In the genomic region with DNA sequence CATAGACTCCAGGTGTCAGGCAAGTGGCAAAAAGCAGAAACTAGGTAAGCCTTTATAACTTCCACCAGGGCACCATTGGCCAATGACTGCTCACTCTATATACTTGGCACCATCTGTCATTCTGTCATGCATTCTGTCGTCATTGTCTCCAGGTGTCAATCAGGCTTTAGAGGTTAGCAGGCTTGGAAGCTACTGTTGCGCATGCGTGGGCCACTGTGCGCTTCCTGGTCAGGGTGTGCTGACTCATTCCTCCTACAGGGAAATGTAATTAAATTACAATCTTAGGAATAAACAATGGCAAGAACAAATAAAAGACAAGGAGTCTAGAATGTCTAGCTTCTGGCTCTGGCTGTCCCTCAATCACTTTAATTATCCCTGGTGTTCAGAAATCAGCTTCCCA, we compare ENCODE assay signal across 20 mouse cellular contexts.
"Had no signal": no experiment of that assay in that cellular context is flagged by ENCODE, and none has a peak within 500 bp of the region (broad histone marks: within the 10 kb centered on the region; RNA-seq: fewer than 3 reads in every experiment).

No protein-coding gene starts in this region.

- H3K36me3 ChIP-seq: limb, embryonic 12.5 days; limb, embryonic 15.5 days; midbrain, embryonic 15.5 days; neural tube, embryonic 13.5 days; stomach, embryonic 15.5 days had no signal

- H3K9ac ChIP-seq: limb, embryonic 12.5 days; limb, embryonic 15.5 days; liver, embryonic 14.5 days; liver, postnatal 0 days; lung, embryonic 14.5 days; midbrain, embryonic 15.5 days; neural tube, embryonic 13.5 days; stomach, embryonic 15.5 days had no signal

- DNase-seq: kidney, adult 18-20 months; kidney, adult 9 months; kidney, postnatal 25 days; left cerebral cortex, postnatal 4 days; liver, postnatal 0 days; right cerebral cortex, adult 18-20 months; right cerebral cortex, postnatal 25 days; spleen, adult 18-20 months; thymus, postnatal 25 days had no signal

- H3K27ac ChIP-seq: kidney, postnatal 0 days; limb, embryonic 12.5 days; limb, embryonic 15.5 days; liver, embryonic 14.5 days; macrophage; midbrain, embryonic 15.5 days; neural tube, embryonic 13.5 days; stomach, embryonic 15.5 days had no signal

- H3K4me3 ChIP-seq: limb, embryonic 12.5 days; limb, embryonic 15.5 days; midbrain, embryonic 15.5 days; myocyte; neural tube, embryonic 13.5 days; stomach, embryonic 15.5 days had no signal

- H3K9me3 ChIP-seq: limb, embryonic 12.5 days; limb, embryonic 15.5 days; midbrain, embryonic 15.5 days; neural tube, embryonic 13.5 days; stomach, embryonic 15.5 days had no signal

- ATAC-seq: liver, postnatal 0 days; midbrain, embryonic 15.5 days had no signal

- H3K27me3 ChIP-seq: limb, embryonic 12.5 days; limb, embryonic 15.5 days; midbrain, embryonic 15.5 days; neural tube, embryonic 13.5 days; stomach, embryonic 15.5 days had no signal

- H3K4me2 ChIP-seq: limb, embryonic 12.5 days; limb, embryonic 15.5 days; liver, embryonic 11.5 days; lung, embryonic 14.5 days; midbrain, embryonic 15.5 days; neural tube, embryonic 13.5 days; stomach, embryonic 15.5 days had no signal
